Mouse (Mus musculus) heart, embryonic 14.5 days (tissue): ENCODE data around the gene Prdm2. TPM values are rescaled to one million over a fixed set of nuclear protein-coding genes. Genes with fewer than 3 reads are reported as not detected.

Source experiments
- microRNA-seq: library from miRNA; unstranded; fragments of <30 nt; microRNA quantifications from one replicate; pipeline ENCODE4, GENCODE M21; 2016
- polyA plus RNA-seq: library from polyadenylated mRNA; unstranded; fragments of >200 nt; fragmentation: Nextera tagmentation; extraction: Ambion mirVana; gene quantifications from 2 replicates; pipeline ENCODE4 v1.2.1, GENCODE M21; 2014

Gene Prdm2
- polyA plus RNA-seq, 1 experiment from 2014 or later = 8.7 TPM

Small RNAs within 50 kb of the gene (microRNA-seq; reads per million reads assigned to microRNA genes)
- gene Mir7021 = 0.84 reads per million

Other genes with a start within 250 kb of the Prdm2 start
- 24.5 and 26.9 TPM in 2 replicates for gene Pdpn, start 86.6 kb upstream of the Prdm2 start, polyA plus RNA-seq
- 0.24 and 0.47 TPM in 2 replicates for gene Lrrc38, start 136.8 kb upstream of the Prdm2 start, polyA plus RNA-seq
- gene Pramel1, start 181.4 kb upstream of the Prdm2 start, polyA plus RNA-seq = not detected in 2 replicates
- gene Pramef8, start 199.4 kb upstream of the Prdm2 start, polyA plus RNA-seq = 12.7 and 13.4 TPM in 2 replicates
- gene Oog4, start 237.3 kb upstream of the Prdm2 start, polyA plus RNA-seq = not detected in 2 replicates